Mouse (Mus musculus) left cerebral cortex, adult 8-10 months (tissue): ENCODE data around the gene Pelp1. TPM values are rescaled to one million over a fixed set of nuclear protein-coding genes. Genes with fewer than 3 reads are reported as not detected.

ENCODE experiments used
- DNase-seq, 2 experiments: peaks; one replicate each; pipeline ENCODE4 v3.0.0; 2022; ENCODE audit warnings: low spot score in 2 of 2
- total RNA-seq, 4 experiments: library from RNA; stranded (reverse); gene quantifications; 2 replicates each; pipeline ENCODE4 v1.2.4; 2022

Pelp1 gene
- total RNA-seq, result 10 to 100 TPM; 31.9 to 37.0 (median 35.2) TPM

DNA sequence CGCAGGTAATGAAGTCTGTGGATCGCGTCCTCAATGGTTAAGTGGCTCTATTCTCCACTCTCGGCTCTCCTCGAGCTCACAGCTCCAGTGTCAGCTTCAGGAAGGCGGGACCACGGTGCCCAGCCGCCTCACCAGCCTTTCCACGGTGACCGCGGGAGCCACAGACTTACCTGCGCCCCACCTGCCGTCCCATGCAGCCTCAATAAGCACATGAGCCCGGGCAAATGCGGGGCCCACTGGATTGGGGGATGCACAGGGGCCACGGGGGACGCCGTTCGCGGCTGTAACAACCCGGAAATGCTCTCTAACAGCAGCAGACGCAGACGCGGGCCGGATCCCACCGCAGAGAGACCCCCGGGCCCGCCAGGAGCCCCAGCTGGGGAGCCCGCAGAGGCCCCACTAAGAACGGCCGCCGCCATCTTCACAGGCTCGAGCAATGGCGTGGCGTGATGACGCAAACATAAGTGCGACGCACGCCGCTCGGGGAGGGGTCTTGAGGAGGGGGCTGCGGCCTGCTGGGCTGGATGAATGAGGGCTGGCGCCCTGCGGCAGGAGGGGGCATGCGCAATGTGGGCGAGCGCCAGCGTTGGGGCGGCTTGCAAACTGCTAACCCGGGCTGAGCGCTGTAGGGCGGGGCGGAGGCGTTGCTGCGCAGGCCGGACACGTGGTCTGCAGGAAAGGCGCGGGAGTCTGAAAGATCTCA lies at the start of gene Pelp1:
Gene Pelp1 (minus strand): TSS at position 438 of the 703 bp plus-strand sequence.
- peak; percentile 84 to 90 for DNase-seq

DNA sequence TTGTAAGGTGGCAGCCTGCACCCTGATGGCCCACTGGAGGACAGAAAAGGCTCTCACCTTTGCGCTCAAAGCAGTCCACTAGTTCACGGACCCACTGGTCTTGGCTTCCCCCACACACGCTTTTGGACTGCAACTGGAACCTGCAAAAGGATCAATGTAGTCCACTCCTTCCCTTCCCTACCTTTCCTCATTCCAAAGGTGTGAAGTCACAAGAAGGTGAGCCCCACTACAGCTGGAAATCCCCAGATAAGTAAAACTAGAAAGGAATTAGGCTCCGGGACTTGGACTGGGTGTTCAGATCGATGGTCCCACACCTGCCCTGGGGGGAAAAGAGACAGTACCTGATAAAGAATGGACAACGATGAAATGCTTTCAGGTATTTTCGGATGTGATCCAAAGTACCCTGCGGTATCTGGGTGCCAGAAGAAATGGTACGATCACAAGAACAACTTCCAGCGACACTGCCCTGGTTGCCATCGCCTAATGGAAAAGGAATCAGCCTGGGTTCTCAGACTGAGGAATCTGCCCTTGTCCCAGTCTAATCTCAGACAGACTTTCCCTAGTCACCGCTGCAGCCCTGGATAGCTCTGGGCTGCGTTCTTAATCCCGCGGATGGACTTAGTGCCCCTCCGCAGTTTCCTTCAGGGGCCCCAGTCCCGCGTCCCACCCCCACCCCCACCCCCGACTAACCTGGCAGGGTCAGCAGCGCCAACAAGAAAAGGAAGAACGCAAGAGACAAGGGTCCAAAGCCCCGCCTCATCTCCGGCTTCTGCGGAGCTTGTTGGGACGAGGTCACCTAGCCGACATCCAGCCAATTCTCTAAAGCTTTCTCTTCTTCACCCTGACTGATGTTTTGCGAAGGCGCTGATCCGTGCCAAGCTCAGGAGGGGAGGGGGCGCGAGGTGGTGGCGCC lies 49.1 kb upstream of the Pelp1 start, which contains the start of gene Zmynd15:
Gene Zmynd15 (plus strand): TSS at position 746 of the 913 bp plus-strand sequence.
- DNase-seq, result no peak

DNA sequence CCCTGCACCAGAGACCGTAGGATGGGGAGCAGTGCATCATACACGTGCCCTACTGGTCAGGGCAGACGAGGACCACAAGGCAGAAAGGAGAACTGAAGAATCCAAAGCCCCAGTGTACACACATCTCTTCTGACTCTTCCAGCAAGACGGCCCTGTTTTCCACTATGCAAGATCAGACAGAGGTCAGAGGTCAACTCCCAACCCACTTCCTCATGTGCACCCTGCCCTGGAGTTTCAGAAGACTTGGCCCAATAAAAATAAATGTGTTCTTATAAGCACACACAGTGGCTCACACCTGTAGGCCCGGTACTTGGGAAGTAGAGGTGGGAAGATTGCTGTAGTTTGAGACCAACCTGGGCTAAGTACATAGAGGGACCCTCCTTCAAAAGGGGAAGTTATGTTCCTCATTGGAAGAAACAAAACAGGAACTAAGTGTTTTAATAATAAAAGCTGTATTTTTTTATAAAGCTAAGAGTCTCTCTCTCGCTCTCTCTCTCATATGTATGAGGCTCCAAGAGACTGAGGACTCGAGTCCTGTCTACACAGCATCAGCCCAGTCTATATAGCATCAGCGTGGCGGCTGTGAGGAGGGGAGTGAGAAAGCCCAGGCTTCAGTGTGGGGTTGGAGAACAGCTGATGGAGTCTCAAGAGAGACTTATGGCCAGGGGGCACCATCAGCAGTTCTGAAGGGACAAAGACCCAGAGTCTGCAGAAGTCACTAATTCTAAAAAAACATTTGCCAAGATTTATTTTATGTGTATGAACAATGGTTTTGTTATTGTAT lies 43.6 kb upstream of the Pelp1 start:
- DNase-seq, result no peak

DNA sequence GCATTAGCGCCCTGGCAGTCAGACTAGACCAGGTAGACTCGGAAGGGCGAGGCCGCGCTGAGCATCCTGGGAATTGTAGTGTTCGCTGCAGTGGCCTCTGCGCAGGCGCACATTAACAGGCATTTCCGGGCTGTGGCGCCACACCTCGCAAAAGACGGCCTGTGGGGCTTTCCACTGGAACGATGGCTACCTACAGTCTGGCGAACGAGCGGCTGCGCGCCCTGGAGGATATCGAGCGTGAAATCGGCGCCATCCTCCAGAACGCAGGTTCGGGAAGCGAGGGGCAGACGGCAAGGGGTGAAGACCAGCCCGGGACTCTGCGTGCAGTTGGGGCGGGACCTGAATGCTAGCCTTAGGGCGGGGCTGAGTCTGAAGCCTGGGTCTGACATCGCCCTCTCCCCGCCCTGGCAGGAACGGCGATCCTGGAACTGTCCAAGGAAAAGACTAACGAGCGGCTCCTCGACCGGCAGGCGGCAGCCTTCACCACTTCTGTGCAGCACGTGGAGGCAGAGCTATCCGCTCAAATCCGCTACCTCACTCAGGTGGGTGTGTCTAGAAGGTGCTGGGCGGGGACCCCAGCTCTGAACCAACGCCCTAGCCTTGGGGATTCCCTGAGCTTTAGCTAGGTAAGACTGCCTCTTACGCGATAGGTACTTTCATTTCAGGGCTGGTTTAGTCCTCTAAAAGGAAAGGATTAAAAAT lies 42.1 kb upstream of the Pelp1 start, which contains the start of gene Med11:
Gene Med11 (plus strand): TSS at position 123 of the 702 bp plus-strand sequence.
- peak; percentile 93 for DNase-seq

DNA sequence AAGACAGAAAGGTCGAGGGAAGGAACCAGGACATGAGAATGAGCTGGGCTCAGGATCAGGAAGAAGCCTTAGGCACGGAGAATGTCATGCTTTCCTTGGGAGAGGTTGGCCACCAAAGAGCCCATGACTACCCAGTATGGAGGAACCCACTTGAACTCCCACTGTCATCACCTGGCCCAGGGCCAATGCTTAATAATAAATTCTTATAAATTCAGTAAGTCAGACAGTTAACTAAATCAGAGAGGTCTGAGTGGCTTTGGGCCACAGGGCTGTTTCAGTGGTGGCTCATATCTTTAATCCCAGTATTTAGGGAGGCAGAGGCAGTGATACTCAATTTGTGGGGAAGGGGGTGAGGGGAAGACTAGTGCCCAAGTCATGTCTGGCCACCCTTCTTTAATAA lies 41.1 kb upstream of the Pelp1 start:
- DNase-seq, result no peak

DNA sequence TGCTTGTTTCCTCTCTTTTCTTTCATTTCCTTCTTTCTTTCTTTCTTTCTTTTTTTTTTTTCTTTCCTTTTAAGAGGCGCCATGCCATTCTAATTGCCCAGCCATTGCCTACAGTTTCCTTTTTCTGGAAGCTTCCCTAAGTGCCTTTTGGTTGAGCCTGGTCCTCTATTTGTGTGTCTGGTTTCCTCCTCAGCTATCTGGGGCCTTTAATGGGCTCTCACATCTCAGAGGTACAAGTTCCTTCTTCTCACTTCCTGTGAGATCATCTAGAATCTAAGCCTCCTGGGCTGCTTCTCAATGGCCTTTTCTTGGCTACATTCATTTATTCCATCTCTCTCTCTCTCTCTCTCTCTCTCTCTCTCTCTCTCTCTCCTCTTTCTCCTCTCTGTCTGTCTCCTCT lies 37.5 kb upstream of the Pelp1 start:
- no peak for DNase-seq

DNA sequence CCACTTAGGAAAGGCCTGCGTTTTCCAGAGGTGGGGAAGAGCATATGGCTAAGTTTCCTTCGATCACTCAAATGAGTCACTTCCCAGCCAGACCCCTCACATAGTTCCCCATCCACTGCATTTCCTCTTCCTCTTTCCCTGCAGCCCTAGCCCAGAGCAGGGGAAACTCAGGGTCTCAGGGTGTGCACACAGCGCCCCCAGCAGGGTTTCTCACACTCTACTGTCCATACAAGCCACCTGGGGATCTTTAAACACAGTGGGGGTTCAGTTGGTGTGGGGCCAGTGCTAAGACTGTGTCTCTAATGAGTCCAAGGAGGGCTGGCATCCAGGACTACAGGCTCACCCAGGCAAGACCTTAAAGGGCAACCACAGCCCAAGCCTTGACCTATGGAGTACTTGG lies 36.9 kb upstream of the Pelp1 start:
- no peak for DNase-seq

DNA sequence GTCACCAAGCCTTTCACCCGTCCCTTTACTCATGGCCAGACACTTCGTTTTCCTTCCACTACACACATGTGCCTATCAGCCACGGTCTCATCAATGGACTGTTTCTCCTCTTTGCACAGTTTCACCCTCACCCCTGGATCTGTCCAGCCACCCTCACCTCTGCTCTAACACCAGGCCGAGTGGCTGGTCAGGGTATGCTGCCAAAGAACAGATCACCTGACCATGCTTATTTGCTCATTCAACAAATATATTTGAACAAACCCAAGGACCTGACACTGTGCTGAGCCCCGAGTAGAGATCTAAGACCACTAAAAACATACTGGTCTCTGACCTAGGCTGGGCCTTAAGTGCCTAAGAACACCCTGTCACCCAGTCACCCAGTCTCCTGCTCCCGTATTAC lies 34.8 kb upstream of the Pelp1 start:
- DNase-seq, result no peak

DNA sequence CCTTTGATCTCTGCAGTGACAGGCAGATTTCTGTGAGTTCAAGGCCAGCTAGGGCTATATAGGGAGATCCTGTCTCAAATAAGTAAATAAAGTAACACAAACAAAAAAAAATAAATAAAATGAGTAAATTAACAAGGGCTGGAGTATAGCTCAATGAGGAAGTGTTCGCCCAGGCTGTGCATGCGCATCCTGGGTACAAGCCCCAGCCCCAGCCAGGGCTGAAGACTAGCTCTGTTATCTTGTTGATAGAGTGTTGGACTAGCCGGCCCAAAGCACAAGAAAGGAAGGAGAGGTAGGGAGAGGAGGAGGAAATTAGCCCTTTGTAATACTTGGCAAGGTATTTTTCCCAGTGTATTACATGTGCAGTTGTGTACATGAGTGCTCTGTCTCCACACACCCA lies 34.1 kb upstream of the Pelp1 start:
- no peak for DNase-seq

DNA sequence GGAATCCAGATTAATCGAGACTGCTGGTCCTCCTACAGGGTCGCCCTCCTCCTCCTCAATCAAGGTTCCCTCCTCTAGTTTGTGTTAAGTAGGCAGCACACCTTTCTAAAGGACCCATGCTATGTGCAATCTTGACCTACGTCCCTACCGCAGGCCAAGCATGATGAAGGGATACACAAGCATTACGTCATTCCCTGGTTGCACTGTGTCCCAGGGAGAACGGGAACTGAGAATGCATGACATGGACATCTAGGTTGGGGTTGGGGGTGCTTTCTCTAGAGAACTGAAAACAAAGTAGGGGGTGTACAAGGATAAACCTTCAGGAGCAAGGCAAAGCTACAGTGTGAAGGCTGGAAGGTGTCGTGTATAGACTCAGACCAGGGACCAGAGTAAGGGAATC lies 32.1 kb upstream of the Pelp1 start:
- DNase-seq, result no peak

DNA sequence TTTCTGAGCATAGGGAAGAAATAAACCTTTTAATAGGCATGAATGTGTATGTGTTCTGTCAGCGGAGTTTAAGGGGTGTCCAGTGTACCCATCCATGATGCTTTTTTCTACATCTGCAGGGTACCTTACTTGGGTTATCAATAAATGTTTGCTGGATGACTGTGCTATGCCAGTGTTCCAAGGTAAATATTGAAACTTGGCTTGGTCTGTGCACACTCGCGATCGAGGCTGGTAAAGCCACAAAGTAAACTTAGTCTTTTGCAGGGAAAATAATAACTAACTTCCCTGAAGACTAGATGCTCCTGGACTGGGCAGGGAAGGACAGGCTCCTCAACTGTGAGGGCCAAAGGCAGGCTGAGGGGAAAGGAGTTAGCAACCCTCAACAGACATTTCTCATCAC lies 30.8 kb upstream of the Pelp1 start:
- no peak for DNase-seq

DNA sequence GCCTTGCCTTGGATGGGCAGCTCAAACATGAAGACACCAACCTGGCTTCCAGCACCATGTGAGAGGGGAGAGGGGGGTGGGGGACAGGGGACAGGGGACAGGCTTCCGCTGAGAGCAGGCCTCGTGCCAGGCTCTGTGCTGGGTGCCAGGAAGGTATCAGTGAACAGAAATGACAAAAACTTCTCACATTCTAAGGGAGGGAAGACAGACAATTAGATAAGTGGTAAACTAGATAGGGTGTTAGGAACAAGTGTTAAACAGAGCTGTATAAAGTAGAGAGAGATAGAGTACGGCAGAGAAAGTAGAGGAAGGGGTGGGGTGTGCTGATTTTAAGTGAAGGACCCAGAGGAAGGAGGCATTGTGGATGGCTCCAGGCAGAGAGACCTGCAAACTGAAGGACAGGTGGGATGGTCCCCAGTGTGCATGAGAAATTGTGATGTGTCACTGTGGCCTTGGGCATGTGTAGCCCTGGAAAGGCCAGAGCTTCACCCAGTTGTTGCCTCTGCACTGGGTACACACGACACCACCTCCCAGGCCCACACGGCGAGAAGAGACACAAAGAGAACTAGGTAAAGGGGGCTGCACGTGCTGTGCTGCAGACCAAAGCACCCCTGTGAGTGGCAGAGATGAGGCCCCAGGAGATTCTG lies 29.0 kb upstream of the Pelp1 start:
- DNase-seq, result no peak

DNA sequence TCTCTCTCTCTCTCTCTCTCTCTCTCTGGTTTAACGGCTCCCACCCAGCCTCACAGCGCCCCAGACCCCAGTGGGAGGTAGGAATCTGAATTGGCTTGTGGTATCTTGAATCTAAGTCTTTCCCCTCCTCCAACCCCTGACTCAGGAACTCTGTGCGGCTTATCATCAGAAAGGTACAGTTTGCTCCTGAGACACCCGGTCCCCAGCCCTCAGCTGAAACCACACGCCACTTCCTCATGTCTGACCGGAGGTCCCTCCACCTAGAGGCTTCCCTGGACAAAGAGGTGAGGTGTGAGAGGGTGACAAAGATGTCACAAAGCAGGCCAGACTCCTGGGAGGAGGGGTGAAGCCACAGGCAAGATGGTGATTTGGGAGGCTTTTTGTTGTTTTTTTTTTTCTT lies 27.6 kb upstream of the Pelp1 start:
- no peak for DNase-seq

DNA sequence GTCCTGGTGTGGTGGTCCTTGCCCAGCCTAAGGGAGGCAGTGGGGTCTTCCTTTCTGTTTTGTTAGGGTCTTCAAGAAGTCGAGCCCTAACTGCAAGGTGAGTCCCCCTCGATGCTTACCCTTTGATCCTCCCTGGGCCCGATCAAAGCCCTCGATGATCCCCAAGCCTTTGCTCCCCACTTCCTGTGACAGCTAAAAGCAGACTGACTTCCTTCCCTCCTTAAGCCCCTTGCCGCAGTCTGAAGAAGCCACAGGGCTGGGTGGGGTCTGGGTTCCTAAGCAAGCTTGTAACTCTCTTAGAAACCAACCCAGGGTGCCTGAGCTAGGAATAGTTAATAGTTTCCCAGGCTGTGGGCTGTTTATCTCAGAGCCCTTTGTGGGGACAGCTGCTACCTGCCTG lies 25.6 kb upstream of the Pelp1 start:
- DNase-seq, result no peak

DNA sequence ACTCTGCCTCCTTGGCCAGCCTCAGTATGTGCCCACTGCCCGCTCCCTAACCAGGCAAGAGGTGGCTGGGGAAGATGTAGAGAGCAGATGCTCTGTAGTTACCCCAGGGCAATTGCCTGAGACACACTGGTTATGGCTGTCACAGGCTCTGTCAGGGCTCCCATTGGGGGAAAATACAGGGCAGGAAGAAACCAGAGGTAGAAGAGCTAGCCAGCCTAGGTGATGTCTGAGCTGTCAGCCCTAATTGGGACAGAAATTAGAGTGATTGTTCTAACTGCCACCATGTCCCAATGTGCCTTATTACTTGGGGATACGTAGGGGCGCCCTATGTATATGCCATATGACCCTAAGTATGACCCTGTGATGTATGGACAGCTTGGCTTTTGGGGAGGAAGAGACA lies 24.1 kb upstream of the Pelp1 start:
- DNase-seq, result no peak

DNA sequence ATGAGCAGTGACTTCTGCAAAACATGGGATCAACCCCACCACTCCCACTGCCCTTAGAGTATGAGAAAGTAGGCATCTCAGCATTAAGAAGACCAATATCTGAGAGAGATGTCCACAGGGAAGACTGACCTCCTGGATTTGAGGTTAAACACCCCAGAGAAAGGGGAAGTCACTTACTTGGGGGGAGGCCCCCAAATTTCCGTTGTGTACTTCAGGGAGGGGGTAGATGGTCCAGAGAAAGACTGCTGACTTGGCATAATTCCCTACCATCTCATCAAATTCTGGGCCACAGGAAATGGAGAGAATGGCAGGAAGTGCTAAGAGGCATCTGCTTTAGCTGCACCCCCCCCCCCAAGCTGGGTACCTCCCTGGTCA lies 23.7 kb upstream of the Pelp1 start:
- no peak for DNase-seq

DNA sequence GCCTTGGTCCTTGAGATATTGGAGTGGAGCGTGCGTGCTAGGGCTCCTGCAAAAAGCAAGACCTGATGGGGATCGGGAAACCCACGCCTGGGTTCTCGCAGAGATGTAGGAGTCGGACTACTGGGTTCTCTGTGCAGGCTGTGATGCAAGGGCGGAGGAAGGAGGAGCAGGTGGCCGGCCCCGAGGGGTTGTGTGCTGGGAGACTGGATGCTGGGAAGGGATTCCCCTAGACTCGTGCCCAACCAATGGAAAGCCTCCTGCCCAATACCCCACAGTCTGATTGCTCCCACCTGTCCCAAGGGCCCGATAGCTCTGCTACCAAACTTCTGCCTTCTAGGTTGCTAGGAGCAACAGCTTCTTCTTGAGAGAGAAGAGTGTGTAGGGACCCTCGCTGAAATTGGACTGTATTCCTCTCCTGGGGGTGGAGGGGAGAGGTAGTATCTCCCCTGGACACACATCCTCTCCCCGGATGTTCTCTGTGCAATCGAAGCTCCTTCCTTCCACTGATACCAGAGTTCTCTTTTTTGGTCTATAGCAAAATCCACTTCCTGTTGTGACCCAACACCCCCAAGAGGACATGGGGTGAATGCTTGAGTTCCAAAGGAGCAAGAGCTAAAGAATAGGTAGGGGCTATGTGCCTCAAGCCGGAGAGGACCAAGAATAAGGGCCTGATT lies 23.2 kb upstream of the Pelp1 start:
- no peak for DNase-seq

DNA sequence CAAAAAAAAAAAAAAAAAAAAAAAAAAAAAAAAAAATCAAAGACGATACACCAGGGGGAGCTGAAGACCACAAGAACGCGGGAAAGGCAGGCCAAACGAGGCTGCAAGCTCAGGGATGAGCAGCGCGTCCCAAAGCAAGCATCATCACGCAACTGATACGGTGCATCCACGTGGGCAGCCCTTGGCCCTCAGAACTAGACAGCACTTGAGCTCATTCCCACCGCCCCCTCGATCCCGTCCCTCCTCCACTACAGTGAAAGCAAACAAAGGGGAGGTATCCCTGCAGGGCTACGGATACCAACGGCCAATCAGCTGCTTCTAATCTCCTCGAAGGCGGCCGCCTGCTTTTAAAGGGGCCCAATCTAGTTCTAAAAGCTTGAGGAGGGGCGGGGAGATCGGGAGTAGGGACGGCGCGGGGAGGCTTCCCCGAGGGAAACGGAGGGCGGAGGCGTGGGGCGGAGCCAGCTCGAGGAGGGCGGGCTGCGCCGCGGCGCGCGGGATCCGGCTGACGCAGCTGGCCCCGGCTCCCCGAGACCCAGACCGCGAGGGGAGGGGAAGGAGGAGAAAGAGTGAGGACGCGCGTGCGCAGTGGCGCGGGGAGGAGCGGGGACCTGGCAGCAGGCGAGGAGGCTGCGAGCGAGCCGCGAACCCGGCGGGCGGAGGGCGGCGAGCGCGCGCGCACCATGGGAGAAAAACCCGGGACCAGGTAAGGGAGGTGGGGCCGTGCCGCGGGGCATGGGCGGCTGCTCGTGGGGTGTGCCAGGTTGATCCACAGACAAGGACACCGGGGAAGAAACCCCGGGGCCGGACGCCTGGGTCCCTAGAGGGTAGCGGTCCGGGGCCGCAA lies 22.4 kb upstream of the Pelp1 start, which contains the start of gene Arrb2:
Gene Arrb2 (plus strand): TSS at position 588 of the 847 bp plus-strand sequence.
- peak; percentile 95 to 98 for DNase-seq

DNA sequence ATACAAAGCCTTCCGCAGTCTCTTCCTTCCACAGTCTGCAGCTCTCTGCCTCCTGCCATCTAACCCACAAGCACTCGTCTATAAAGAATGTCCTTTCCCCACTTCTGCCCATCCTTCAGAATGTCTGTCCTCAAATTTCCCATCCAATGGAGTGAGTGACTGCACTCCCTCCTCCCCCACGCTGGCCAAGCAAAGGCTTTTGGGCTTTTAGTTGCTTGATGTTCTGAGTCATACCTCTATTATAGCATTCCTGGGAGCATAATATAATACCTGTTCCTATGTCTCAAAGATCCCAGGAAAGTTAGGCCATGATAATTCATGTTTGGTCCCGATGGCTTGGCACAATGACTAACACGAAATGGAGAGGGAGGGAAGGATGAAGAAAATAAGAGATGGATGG lies 21.7 kb upstream of the Pelp1 start:
- DNase-seq, result no peak
